Mouse (Mus musculus) kidney, embryonic 16.5 days (tissue): ENCODE measurements around the gene Manba. TPM values are rescaled to one million over a fixed set of nuclear protein-coding genes. Genes with fewer than 3 reads are reported as not detected.
"Not testable (repeated sequence)": the region's sequence is repeated elsewhere in the genome, so short reads cannot be mapped to it uniquely, and the experiment has no call there.

ENCODE experiments used
- ATAC-seq: fragments of 200-750 bp; cut with Nextera tagmentation; 2 replicates; pipeline ENCODE4 v1.8.0; 2017; ENCODE audit warnings: moderate TSS enrichment; ENCODE audit not compliant: low FRiP score, low TSS enrichment
- H3K27ac ChIP-seq: fragments of 300-500 bp; sonication (generic); 2 replicates; pipeline ENCODE4 v1.5.1; 2014; ENCODE audit warnings: low read length
- H3K27me3 ChIP-seq: fragments of 300-500 bp; sonication (generic); 2 replicates; pipeline ENCODE4 v1.6.1; 2014; ENCODE audit warnings: low read length, control low read depth, mixed read lengths; ENCODE audit not compliant: insufficient read depth
- H3K36me3 ChIP-seq: fragments of 300-500 bp; sonication (generic); 2 replicates; pipeline ENCODE4 v1.6.1; 2014; ENCODE audit warnings: low read length, control low read depth, mixed read lengths; ENCODE audit not compliant: insufficient read depth
- H3K4me1 ChIP-seq: fragments of 300-500 bp; sonication (generic); 2 replicates; pipeline ENCODE4 v1.6.1; 2014; ENCODE audit warnings: low read length, control low read depth, mixed read lengths; ENCODE audit not compliant: insufficient read depth
- H3K4me2 ChIP-seq: fragments of 300-500 bp; sonication (generic); replicated peaks from 2 replicates; pipeline ENCODE4 v1.6.1; 2014; ENCODE audit warnings: low read depth, low read length
- H3K4me3 ChIP-seq: fragments of 300-500 bp; sonication (generic); 2 replicates; pipeline ENCODE4 v1.5.1; 2014; ENCODE audit warnings: mild to moderate bottlenecking, low read length
- H3K9ac ChIP-seq: fragments of 300-500 bp; sonication (generic); replicated peaks from 2 replicates; pipeline ENCODE4 v1.6.1; 2014; ENCODE audit warnings: low read length
- H3K9me3 ChIP-seq: fragments of 300-500 bp; sonication (generic); 2 replicates; pipeline ENCODE4 v1.6.1; 2016; ENCODE audit warnings: low read length, control low read depth
- WGBS: fragments of 180-500 bp; shearing (Covaris S2); extraction: QIAGEN DNeasy Blood & Tissue Kit; methylation state at CpG from one replicate; pipeline ENCODE4 v1.1.7; 2014; 5-methylcytosine and 5-hydroxymethylcytosine counted together
- polyA plus RNA-seq: library from polyadenylated mRNA; unstranded; fragments of >200 nt; fragmentation: Nextera tagmentation; extraction: Ambion mirVana; gene quantifications from 2 replicates; pipeline ENCODE4 v1.2.1, GENCODE M21; 2015

Manba gene
- polyA plus RNA-seq, 1 experiment from 2014 or later, result 39.6 TPM

GRCm38 (mm10) chr3:135458981-135459380, 26.4 kb upstream of the Manba start:
- Histone ChIP-seq H3K36me3 (peaks cover 26% of the 10 kb centered on the region), H3K9ac (no peak overlapping the region), H3K4me2 (no peak overlapping the region), H3K27me3 (no peaks in the 10 kb centered on the region), H3K4me1 (no peaks in the 10 kb centered on the region), H3K9me3 (no peaks in the 10 kb centered on the region), H3K4me3 (no peak overlapping the region), H3K27ac (no peak overlapping the region)
- ATAC-seq, result no peak

- 0 out of 2 replicates have a peak, but pooled peaks cover 5% of the 10 kb centered on the region for H3K36me3 ChIP-seq
- ATAC-seq, result no peak
- H3K4me3 ChIP-seq, result no peak overlapping the region
- H3K4me1 ChIP-seq, result no peaks in the 10 kb centered on the region
- no peak overlapping the region for H3K4me2 ChIP-seq
- 79% methylated on average over 1 of the region's 1 CpGs for WGBS
- H3K27me3 ChIP-seq, result no peaks in the 10 kb centered on the region
- H3K27ac ChIP-seq, result no peak overlapping the region
- H3K9ac ChIP-seq, result no peak overlapping the region
- H3K9me3 ChIP-seq, result no peaks in the 10 kb centered on the region
These were observed 17.0 kb upstream of the Manba start for GRCm38 (mm10) chr3:135468402-135468801.

- Histone ChIP-seq H3K36me3 (0 out of 2 replicates have a peak, but pooled peaks cover 5% of the 10 kb centered on the region), H3K9me3 (no peaks in the 10 kb centered on the region), H3K4me3 (no peak overlapping the region), H3K9ac (no peak overlapping the region), H3K27me3 (no peaks in the 10 kb centered on the region), H3K27ac (no peak overlapping the region), H3K4me2 (no peak overlapping the region), H3K4me1 (no peaks in the 10 kb centered on the region)
- WGBS, result 54% methylated on average over 3 of the region's 3 CpGs
- peak; percentile 35; the same call in 1 of the 2 replicates for ATAC-seq
These were observed 16.3 kb upstream of the Manba start for GRCm38 (mm10) chr3:135469146-135469545.

GRCm38 (mm10) chr3:135469974-135470373, 15.4 kb upstream of the Manba start:
- 37% methylated on average over 4 of the region's 4 CpGs for WGBS
- H3K27ac ChIP-seq, result no peak overlapping the region
- no peak overlapping the region for H3K4me3 ChIP-seq
- H3K36me3 ChIP-seq, result 0 out of 2 replicates have a peak, but pooled peaks cover 5% of the 10 kb centered on the region
- peak; percentile 37; the same call in 1 of the 2 replicates for ATAC-seq
- H3K4me2 ChIP-seq, result no peak overlapping the region
- no peaks in the 10 kb centered on the region for H3K27me3 ChIP-seq
- no peaks in the 10 kb centered on the region for H3K9me3 ChIP-seq
- H3K4me1 ChIP-seq, result no peaks in the 10 kb centered on the region
- H3K9ac ChIP-seq, result no peak overlapping the region

GRCm38 (mm10) chr3:135470823-135471222, 14.6 kb upstream of the Manba start:
- WGBS, result 67% methylated on average over 1 of the region's 1 CpGs
- no peaks in the 10 kb centered on the region for H3K27me3 ChIP-seq
- no peak overlapping the region for H3K4me2 ChIP-seq
- H3K36me3 ChIP-seq, result 0 out of 2 replicates have a peak, but pooled peaks cover 5% of the 10 kb centered on the region
- no peak overlapping the region for H3K27ac ChIP-seq
- no peaks in the 10 kb centered on the region for H3K9me3 ChIP-seq
- ATAC-seq, result no peak
- H3K4me3 ChIP-seq, result no peak overlapping the region
- no peaks in the 10 kb centered on the region for H3K4me1 ChIP-seq
- H3K9ac ChIP-seq, result no peak overlapping the region

- 78% methylated on average over 8 of the region's 8 CpGs for WGBS
- ATAC-seq, result peak; percentile 52
- no peak overlapping the region for H3K27ac ChIP-seq
- H3K9me3 ChIP-seq, result no peaks in the 10 kb centered on the region
- H3K36me3 ChIP-seq, result no peaks in the 10 kb centered on the region
- no peak overlapping the region for H3K4me2 ChIP-seq
- H3K27me3 ChIP-seq, result no peaks in the 10 kb centered on the region
- no peak overlapping the region for H3K4me3 ChIP-seq
- H3K4me1 ChIP-seq, result no peaks in the 10 kb centered on the region
- H3K9ac ChIP-seq, result no peak overlapping the region
These were observed 10.4 kb upstream of the Manba start for GRCm38 (mm10) chr3:135475025-135475424.

GRCm38 (mm10) chr3:135476286-135476685, 9.1 kb upstream of the Manba start:
- Histone ChIP-seq H3K9ac (no peak overlapping the region), H3K9me3 (no peaks in the 10 kb centered on the region), H3K4me1 (no peaks in the 10 kb centered on the region), H3K27me3 (no peaks in the 10 kb centered on the region), H3K4me3 (no peak overlapping the region), H3K27ac (no peak overlapping the region), H3K4me2 (no peak overlapping the region), H3K36me3 (no peaks in the 10 kb centered on the region)
- 74% methylated on average over 6 of the region's 6 CpGs for whole genome bisulfite sequencing
- no peak for ATAC-seq

GRCm38 (mm10) chr3:135476977-135477376, 8.4 kb upstream of the Manba start:
- H3K9ac ChIP-seq, result no peak overlapping the region
- no peak overlapping the region for H3K4me2 ChIP-seq
- no peaks in the 10 kb centered on the region for H3K36me3 ChIP-seq
- no peaks in the 10 kb centered on the region for H3K27me3 ChIP-seq
- WGBS, result 94% methylated on average over 2 of the region's 2 CpGs
- no peak for ATAC-seq
- no peak overlapping the region for H3K27ac ChIP-seq
- no peaks in the 10 kb centered on the region for H3K9me3 ChIP-seq
- H3K4me3 ChIP-seq, result no peak overlapping the region
- H3K4me1 ChIP-seq, result 0 out of 2 replicates have a peak, but pooled peaks cover 4% of the 10 kb centered on the region

GRCm38 (mm10) chr3:135479090-135479489, 6.3 kb upstream of the Manba start:
- H3K4me2 ChIP-seq, H3K4me3 ChIP-seq, H3K27me3 ChIP-seq, H3K27ac ChIP-seq, ATAC-seq, H3K36me3 ChIP-seq, H3K9ac ChIP-seq, H3K9me3 ChIP-seq, H3K4me1 ChIP-seq: not testable (repeated sequence)
- WGBS, result 83% methylated on average over 5 of the region's 5 CpGs

GRCm38 (mm10) chr3:135480767-135481166, 4.6 kb upstream of the Manba start:
- Histone ChIP-seq H3K4me1 (0 out of 2 replicates have a peak, but pooled peaks cover 7% of the 10 kb centered on the region), H3K27ac (no peak overlapping the region), H3K4me2 (no peak overlapping the region), H3K9me3 (no peaks in the 10 kb centered on the region), H3K4me3 (no peak overlapping the region), H3K36me3 (no peaks in the 10 kb centered on the region), H3K27me3 (0 out of 2 replicates have a peak, but pooled peaks cover 2% of the 10 kb centered on the region), H3K9ac (no peak overlapping the region)
- WGBS, result 83% methylated on average over 6 of the region's 6 CpGs
- no peak for ATAC-seq
